ENCODE assay signal across 8 mouse cellular contexts in the genomic region with DNA sequence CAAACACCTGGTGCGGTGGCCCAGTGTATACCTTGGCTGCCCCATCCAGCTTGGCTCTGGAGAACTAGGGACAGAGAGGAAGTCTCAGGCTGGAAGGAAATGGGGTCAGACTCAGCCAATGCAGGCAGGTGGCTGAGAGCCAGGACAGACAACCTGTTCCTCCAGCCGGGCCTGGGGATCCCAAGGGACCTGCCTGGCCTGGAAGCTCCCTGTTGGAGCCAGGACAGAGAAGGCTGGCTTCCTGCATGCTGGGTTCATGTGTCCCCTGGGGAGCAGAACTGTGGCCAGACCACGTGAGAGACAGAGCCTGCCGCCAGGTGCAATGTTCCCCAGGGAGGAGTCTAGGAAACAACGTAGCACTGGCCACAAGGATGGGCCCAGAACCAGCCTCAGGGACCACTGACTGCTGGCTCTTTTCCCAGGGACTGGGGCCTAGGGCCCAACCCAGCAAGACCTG. TPM values are rescaled to one million over a fixed set of nuclear protein-coding genes. Genes with fewer than 3 reads are reported as not detected.
DNase-seq lines count a peak whose midpoint lies in the region; ATAC-seq and TF ChIP-seq lines count a peak whose summit lies in the region.

No protein-coding gene starts in this region.

- peak; percentile 50 for DNase-seq in midbrain, postnatal 0 days (ENCODE audit: low spot score)
- DNase-seq in midbrain, embryonic 14.5 days, result no peak
- DNase-seq in cerebellum, adult 2 months, result peak; percentile 86 to 89
- peak; percentile 26 for DNase-seq in limb, embryonic 14.5 days (ENCODE audit: low spot score)
- peak; percentile 88 for DNase-seq in testis, postnatal 10 days (ENCODE audit: low spot score)
- DNase-seq in layer of hippocampus, adult 9-11 months, result no peak
- no peak for DNase-seq in right cerebral cortex, adult 2 months (ENCODE audit: low spot score in 2 of 2)

- WGBS in midbrain, postnatal 0 days, result 60% methylated on average over 5 of the region's 5 CpGs
- 66% methylated on average over 5 of the region's 5 CpGs for WGBS in midbrain, embryonic 14.5 days
- WGBS in cerebellum, adult 2 months, result 3% methylated on average over 5 of the region's 5 CpGs
- WGBS in heart, embryonic 13.5 days, result 67% methylated on average over 5 of the region's 5 CpGs
- 54% methylated on average over 5 of the region's 5 CpGs for WGBS in limb, embryonic 14.5 days

- TF ChIP-seq POLR2A in cerebellum, adult 2 months (IDR thresholded peaks at IDR 0.05; ENCODE audit: borderline replicate concordance, insufficient read depth, low read length), result no peak
- no peak for TF ChIP-seq POLR2A in limb, embryonic 14.5 days (IDR thresholded peaks at IDR 0.05; ENCODE audit: borderline replicate concordance, extremely low read depth, insufficient read depth, insufficient read length)

- no peaks in the 10 kb centered on the region for H3K4me1 ChIP-seq in midbrain, postnatal 0 days (ENCODE audit: insufficient read depth, low read length)
- no peaks in the 10 kb centered on the region; the same call in 1 of the 2 replicates for H3K4me1 ChIP-seq in midbrain, embryonic 14.5 days (ENCODE audit: control insufficient read depth, insufficient read depth, low read length)
- H3K4me1 ChIP-seq in cerebellum, adult 2 months (ENCODE audit: control insufficient read depth, insufficient read depth, low read length), result peaks cover 40% of the 10 kb centered on the region
- H3K4me1 ChIP-seq in heart, embryonic 13.5 days, result peaks cover 20% of the 10 kb centered on the region
- no peaks in the 10 kb centered on the region for H3K4me1 ChIP-seq in limb, embryonic 14.5 days (ENCODE audit: control insufficient read depth, insufficient read depth, low read length)

- H3K4me2 ChIP-seq in midbrain, postnatal 0 days (ENCODE audit: low read depth, low read length, poor library complexity, severe bottlenecking), result no peak overlapping the region
- no peak overlapping the region for H3K4me2 ChIP-seq in midbrain, embryonic 14.5 days (ENCODE audit: low read length)
- H3K4me2 ChIP-seq in heart, embryonic 13.5 days, result no peak overlapping the region
- no peak overlapping the region for H3K4me2 ChIP-seq in limb, embryonic 14.5 days (replicated peaks; ENCODE audit: low read depth, low read length, severe bottlenecking)

- TF ChIP-seq CTCF in midbrain, postnatal 0 days (IDR thresholded peaks at IDR 0.05), result no peak
- TF ChIP-seq CTCF in cerebellum, adult 2 months (IDR thresholded peaks at IDR 0.05; ENCODE audit: borderline replicate concordance, insufficient read depth, low read depth, low read length), result no peak

- no peak overlapping the region for H3K4me3 ChIP-seq in midbrain, postnatal 0 days (ENCODE audit: low read depth, low read length)
- no peak overlapping the region for H3K4me3 ChIP-seq in midbrain, embryonic 14.5 days (replicated peaks; ENCODE audit: low read depth, low read length)
- no peak overlapping the region for H3K4me3 ChIP-seq in cerebellum, adult 2 months (replicated peaks; ENCODE audit: insufficient read depth, low read depth, low read length)
- H3K4me3 ChIP-seq in heart, embryonic 13.5 days, result no peak overlapping the region
- no peak overlapping the region for H3K4me3 ChIP-seq in limb, embryonic 14.5 days (replicated peaks; ENCODE audit: low read length)

- H3K27me3 ChIP-seq in midbrain, postnatal 0 days (ENCODE audit: insufficient read depth, low read length), result no peaks in the 10 kb centered on the region
- H3K27me3 ChIP-seq in midbrain, embryonic 14.5 days (ENCODE audit: control insufficient read depth, insufficient read depth, low read length), result no peaks in the 10 kb centered on the region
- no peaks in the 10 kb centered on the region for H3K27me3 ChIP-seq in cerebellum, adult 2 months (ENCODE audit: control insufficient read depth, insufficient read depth, low read length)
- H3K27me3 ChIP-seq in heart, embryonic 13.5 days (replicated peaks), result no peaks in the 10 kb centered on the region
- no peaks in the 10 kb centered on the region for H3K27me3 ChIP-seq in limb, embryonic 14.5 days (ENCODE audit: control insufficient read depth, insufficient read depth, low read length)

- H3K27ac ChIP-seq in midbrain, postnatal 0 days (ENCODE audit: low read depth, low read length), result no peak overlapping the region
- H3K27ac ChIP-seq in midbrain, embryonic 14.5 days (replicated peaks; ENCODE audit: low read depth, low read length), result no peak overlapping the region
- H3K27ac ChIP-seq in cerebellum, adult 2 months (ENCODE audit: insufficient read depth, low read length), result peak overlapping the region; percentile 40
- peak overlapping the region; percentile 25 for H3K27ac ChIP-seq in heart, embryonic 13.5 days (replicated peaks)
- H3K27ac ChIP-seq in limb, embryonic 14.5 days (replicated peaks; ENCODE audit: low read depth, low read length), result 0 out of 2 replicates have a peak overlapping the region, but pooled peaks have one; percentile 43

- no peak for ATAC-seq in midbrain, postnatal 0 days (ENCODE audit: low FRiP score)
- no peak for ATAC-seq in midbrain, embryonic 14.5 days (ENCODE audit: low FRiP score, low TSS enrichment)
- no peak for ATAC-seq in heart, embryonic 13.5 days (ENCODE audit: extremely low read depth, insufficient number of reproducible peaks, low FRiP score, low TSS enrichment)
- peak; percentile 20; the same call in 1 of the 2 replicates for ATAC-seq in limb, embryonic 14.5 days (ENCODE audit: low FRiP score, low read depth)

- H3K36me3 ChIP-seq in midbrain, postnatal 0 days (ENCODE audit: insufficient read depth, low read length), result peaks cover 53% of the 10 kb centered on the region
- H3K36me3 ChIP-seq in midbrain, embryonic 14.5 days (ENCODE audit: control insufficient read depth, insufficient read depth, low read length), result peaks cover 75% of the 10 kb centered on the region
- peaks cover 93% of the 10 kb centered on the region for H3K36me3 ChIP-seq in heart, embryonic 13.5 days
- H3K36me3 ChIP-seq in limb, embryonic 14.5 days (ENCODE audit: control insufficient read depth, insufficient read depth, low read length), result peaks cover 99% of the 10 kb centered on the region

- no peak overlapping the region for H3K9ac ChIP-seq in midbrain, postnatal 0 days (replicated peaks; ENCODE audit: low read length, poor library complexity, severe bottlenecking)
- no peak overlapping the region for H3K9ac ChIP-seq in midbrain, embryonic 14.5 days (replicated peaks; ENCODE audit: low read length)
- no peak overlapping the region for H3K9ac ChIP-seq in heart, embryonic 13.5 days
- no peak overlapping the region for H3K9ac ChIP-seq in limb, embryonic 14.5 days (ENCODE audit: low read depth, low read length, severe bottlenecking)

- no peaks in the 10 kb centered on the region for H3K9me3 ChIP-seq in midbrain, postnatal 0 days (ENCODE audit: low read length)
- H3K9me3 ChIP-seq in midbrain, embryonic 14.5 days (ENCODE audit: control insufficient read depth, low read length), result no peaks in the 10 kb centered on the region
- no peaks in the 10 kb centered on the region for H3K9me3 ChIP-seq in heart, embryonic 13.5 days
- H3K9me3 ChIP-seq in limb, embryonic 14.5 days (ENCODE audit: control insufficient read depth, low read length), result no peaks in the 10 kb centered on the region

RNA-seq across cellular contexts. Expression of a gene that starts 37.1 kb away (rescaled TPM):
- total RNA-seq in midbrain, postnatal 0 days (2014; rRNA removed), result 6.1 and 10.6 TPM in 2 replicates
- polyA plus RNA-seq in midbrain, postnatal 0 days (2015; fragmentation: Nextera tagmentation; extraction: Ambion mirVana), result 7.2 and 8.6 TPM in 2 replicates
- 5.7 and 5.9 TPM in 2 replicates for polyA plus RNA-seq in midbrain, embryonic 14.5 days (2014; fragmentation: Nextera tagmentation; extraction: Ambion mirVana)
- polyA plus RNA-seq in cerebellum, adult 2 months (2012; rRNA removed), result 0.61 and 1.4 TPM in 2 replicates
- 1.1 and 1.6 TPM in 2 replicates for polyA plus RNA-seq in heart, embryonic 13.5 days (2015; fragmentation: Nextera tagmentation; extraction: Ambion mirVana)
- 107 and 154 TPM in 2 replicates for polyA plus RNA-seq in limb, embryonic 14.5 days (2012; rRNA removed)
- polyA plus RNA-seq in limb, embryonic 14.5 days (2014; fragmentation: Nextera tagmentation; extraction: Ambion mirVana), result 47.4 and 55.8 TPM in 2 replicates

Comparison
In these comparisons a context has a peak if more than half of its experiments do, and no peak if none do; other contexts are left out.
1. DNase-seq: peak in midbrain, postnatal 0 days (single experiment), cerebellum, adult 2 months (2 of 2), limb, embryonic 14.5 days (single experiment) and testis, postnatal 10 days (single experiment); none in midbrain, embryonic 14.5 days (single experiment), layer of hippocampus, adult 9-11 months (single experiment) and right cerebral cortex, adult 2 months (0 of 2).
2. H3K27ac ChIP-seq: peak in cerebellum, adult 2 months (single experiment), heart, embryonic 13.5 days (single experiment) and limb, embryonic 14.5 days (single experiment); none in midbrain, postnatal 0 days (single experiment) and midbrain, embryonic 14.5 days (single experiment).